Comparison of ENCODE assay signal across 19 mouse cellular contexts in genomic region chr3:90290602-90291001, GRCm38 (mm10). TPM values are rescaled to one million over a fixed set of nuclear protein-coding genes. Genes with fewer than 3 reads are reported as not detected.
A peak's percentile ranks its signal among the peaks of the same experiment; 100 is the strongest.
DNase-seq lines count a peak whose midpoint lies in the region; ATAC-seq and TF ChIP-seq lines count a peak whose summit lies in the region.
"Had no signal": no experiment of that assay in that cellular context is flagged by ENCODE, and none has a peak within 500 bp of the region (broad histone marks: within the 10 kb centered on the region; RNA-seq: fewer than 3 reads in every experiment).

No protein-coding gene starts in this region.

- H3K4me3 ChIP-seq in hindbrain, postnatal 0 days (ENCODE audit: low read length) = no peak overlapping the region
- H3K4me3 ChIP-seq in hindbrain, embryonic 10.5 days = no peak overlapping the region
- no peak overlapping the region for H3K4me3 ChIP-seq in left cerebral cortex, adult 2 months
- H3K4me3 ChIP-seq in MEL (ENCODE audit: control insufficient read depth in 1 of 2, insufficient read depth in 1 of 2, low read depth in 2 of 2, low read length in 2 of 2) = no peak overlapping the region
- H3K4me3 ChIP-seq in cortical plate, adult 2 months (ENCODE audit: insufficient read depth, low read length) = no peak overlapping the region
- H3K4me3 ChIP-seq: embryonic facial prominence, embryonic 13.5 days; heart, embryonic 13.5 days; liver, embryonic 13.5 days; midbrain, embryonic 15.5 days had no signal

- no peak for TF ChIP-seq EP300 in MEL (IDR thresholded peaks at IDR 0.05; ENCODE audit: low read depth in 1 of 2, low read length in 2 of 2)

- H3K9ac ChIP-seq in hindbrain, postnatal 0 days (replicated peaks; ENCODE audit: low read length) = no peak overlapping the region
- no peak overlapping the region for H3K9ac ChIP-seq in MEL (ENCODE audit: control insufficient read depth, low read depth, low read length, poor library complexity, severe bottlenecking)
- H3K9ac ChIP-seq: embryonic facial prominence, embryonic 13.5 days; heart, embryonic 13.5 days; liver, embryonic 13.5 days; midbrain, embryonic 15.5 days had no signal

- peak; percentile 21 for DNase-seq in hindbrain, postnatal 0 days (ENCODE audit: low spot score)
- DNase-seq in hindbrain, embryonic 10.5 days (ENCODE audit: low spot score) = no peak
- DNase-seq in left cerebral cortex, adult 2 months (ENCODE audit: extremely low spot score in 1 of 2, low spot score in 2 of 2) = no peak
- DNase-seq in left cerebral cortex, postnatal 4 days = no peak
- DNase-seq in MEL (ENCODE audit: low read depth, low spot score) = no peak
- DNase-seq in adrenal gland, adult 18-20 months (ENCODE audit: low spot score in 2 of 2) = no peak
- DNase-seq: adrenal gland, postnatal 10 days; cerebellum, adult 2 months; gastrocnemius, postnatal 10 days; heart, postnatal 4 days; liver, embryonic 13.5 days had no signal

- H3K36me3 ChIP-seq in hindbrain, postnatal 0 days (ENCODE audit: insufficient read depth, low read length) = no peaks in the 10 kb centered on the region
- H3K36me3 ChIP-seq in hindbrain, embryonic 10.5 days = peaks cover 5% of the 10 kb centered on the region; the same call in 1 of the 2 replicates
- peaks cover 0 to 20% of the 10 kb centered on the region in 2 experiments; a peak in 2 of 4 replicates for H3K36me3 ChIP-seq in MEL (ENCODE audit: control insufficient read depth in 1 of 2, insufficient read depth in 2 of 2, low read length in 2 of 2)
- H3K36me3 ChIP-seq: embryonic facial prominence, embryonic 13.5 days; heart, embryonic 13.5 days; midbrain, embryonic 15.5 days had no signal

- peaks cover 26% of the 10 kb centered on the region for H3K79me2 ChIP-seq in MEL (ENCODE audit: control insufficient read depth, insufficient read depth, low read length, poor library complexity)

- 88% methylated on average over 1 of the region's 1 CpGs for WGBS in hindbrain, postnatal 0 days
- 84% methylated on average over 1 of the region's 1 CpGs for WGBS in hindbrain, embryonic 10.5 days

- H3K27ac ChIP-seq in hindbrain, postnatal 0 days = no peak overlapping the region
- H3K27ac ChIP-seq in hindbrain, embryonic 10.5 days = no peak overlapping the region
- H3K27ac ChIP-seq in left cerebral cortex, adult 2 months = no peak overlapping the region
- H3K27ac ChIP-seq in MEL (ENCODE audit: control insufficient read depth, low read depth, low read length) = no peak overlapping the region
- H3K27ac ChIP-seq in cortical plate, adult 2 months (ENCODE audit: insufficient read depth, low read length) = no peak overlapping the region
- H3K27ac ChIP-seq: embryonic facial prominence, embryonic 13.5 days; heart, embryonic 13.5 days; liver, embryonic 13.5 days; midbrain, embryonic 15.5 days had no signal

- no peak for TF ChIP-seq CTCF in hindbrain, postnatal 0 days (IDR thresholded peaks at IDR 0.05; ENCODE audit: low read depth)
- TF ChIP-seq CTCF in left cerebral cortex, adult 2 months (IDR thresholded peaks at IDR 0.05) = peak; percentile 22
- TF ChIP-seq CTCF in MEL (IDR thresholded peaks at IDR 0.05 in 2 of 3, conservative IDR thresholded peaks at IDR 0.05 in 1 of 3; ENCODE audit: control insufficient read depth in 1 of 3, insufficient read depth in 1 of 3, low read depth in 2 of 3, low read length in 3 of 3, poor library complexity in 1 of 3, severe bottlenecking in 1 of 3) = peak in 2 of 3 experiments; percentile 11 to 13; a peak in 1 of 6 replicates
- peak; percentile 32; the same call in 1 of the 2 replicates for TF ChIP-seq CTCF in cortical plate, adult 2 months (IDR thresholded peaks at IDR 0.05; ENCODE audit: extremely low read depth, insufficient read depth, low read length)

- TF ChIP-seq RAD21 in MEL (IDR thresholded peaks at IDR 0.05; ENCODE audit: low read depth, low read length) = peak; percentile 12

- no peak for ATAC-seq in hindbrain, postnatal 0 days
- ATAC-seq: lung, postnatal 0 days; midbrain, embryonic 15.5 days had no signal

- peaks cover 12% of the 10 kb centered on the region; the same call in 1 of the 2 replicates for H3K4me1 ChIP-seq in hindbrain, postnatal 0 days (ENCODE audit: insufficient read depth, low read length)
- peaks cover 17% of the 10 kb centered on the region for H3K4me1 ChIP-seq in hindbrain, embryonic 10.5 days (replicated peaks)
- H3K4me1 ChIP-seq in MEL (ENCODE audit: control insufficient read depth in 1 of 2, insufficient read depth in 2 of 2, low read length in 2 of 2) = peaks cover 11 to 12% of the 10 kb centered on the region in 2 experiments
- peaks cover 2% of the 10 kb centered on the region; the same call in 1 of the 2 replicates for H3K4me1 ChIP-seq in cortical plate, adult 2 months (ENCODE audit: control insufficient read depth, insufficient read depth, low read length)

- intact Hi-C loops in left cerebral cortex, adult 2 months (cut with DNase I) = loop anchor here (5.0 to 10.0 kb wide), 2 partner anchors 82 to 184 kb away; partner anchors contain the start of gene Ilf2
- intact Hi-C loops in left cerebral cortex, postnatal 4 days (cut with DNase I) = loop anchor here (5.0 kb wide), 1 partner anchor 82 kb away; no protein-coding TSS in a partner anchor

- no peaks in the 10 kb centered on the region for H3K9me3 ChIP-seq in hindbrain, postnatal 0 days (ENCODE audit: low read length)
- H3K9me3 ChIP-seq in hindbrain, embryonic 10.5 days = no peaks in the 10 kb centered on the region
- H3K9me3 ChIP-seq in MEL (replicated peaks; ENCODE audit: insufficient read depth, low read length) = no peaks in the 10 kb centered on the region
- H3K9me3 ChIP-seq: embryonic facial prominence, embryonic 13.5 days; G1E; heart, embryonic 13.5 days; liver, embryonic 13.5 days; midbrain, embryonic 15.5 days had no signal

- no peaks in the 10 kb centered on the region for H3K27me3 ChIP-seq in hindbrain, postnatal 0 days (ENCODE audit: insufficient read depth, low read length)
- no peaks in the 10 kb centered on the region for H3K27me3 ChIP-seq in hindbrain, embryonic 10.5 days (ENCODE audit: insufficient read depth, poor library complexity, severe bottlenecking)
- H3K27me3 ChIP-seq in MEL (ENCODE audit: control insufficient read depth in 1 of 2, insufficient read depth in 2 of 2, low read length in 2 of 2) = no peaks in the 10 kb centered on the region
- H3K27me3 ChIP-seq: embryonic facial prominence, embryonic 13.5 days; heart, embryonic 13.5 days; liver, embryonic 13.5 days; midbrain, embryonic 15.5 days had no signal

- TF ChIP-seq POLR2A in MEL (IDR thresholded peaks at IDR 0.05; ENCODE audit: control insufficient read depth in 1 of 2, insufficient read depth in 1 of 2, low read depth in 1 of 2, low read length in 2 of 2, poor library complexity in 1 of 2) = no peak
- no peak for TF ChIP-seq POLR2A in cortical plate, adult 2 months (IDR thresholded peaks at IDR 0.05; ENCODE audit: extremely low read depth, insufficient read depth, low read length)

- H3K4me2 ChIP-seq in hindbrain, postnatal 0 days (ENCODE audit: low read depth, low read length) = no peak overlapping the region
- H3K4me2 ChIP-seq: embryonic facial prominence, embryonic 13.5 days; heart, embryonic 13.5 days; liver, embryonic 13.5 days; midbrain, embryonic 15.5 days had no signal

RNA-seq across cellular contexts. Expression of gene Gatad2b, which starts 2.4 kb away (rescaled TPM):
- total RNA-seq in hindbrain, postnatal 0 days (2014; rRNA removed) = 31.5 and 32.1 TPM in 2 replicates
- 13.7 and 14.2 TPM in 2 replicates for polyA plus RNA-seq in hindbrain, postnatal 0 days (2015; fragmentation: Nextera tagmentation; extraction: Ambion mirVana)
- polyA plus RNA-seq in hindbrain, embryonic 10.5 days (2016; fragmentation: Nextera tagmentation; extraction: Ambion mirVana) = 15.3 and 17.9 TPM in 2 replicates
- total RNA-seq in left cerebral cortex, adult 2 months (2021) = 100 to 1,000 TPM in 1 of 2 experiments, 10 to 100 TPM in 1; 93.5 to 103 TPM
- total RNA-seq in left cerebral cortex, postnatal 4 days (2021) = 100 to 1,000 TPM; 101 to 117 TPM
- total RNA-seq in MEL (2012; rRNA removed) = 9.1 and 12.3 TPM in 2 replicates
- polyA plus RNA-seq in MEL (2012; ENCODE audit: insufficient read depth in 1 of 2, insufficient read length in 2 of 2, low read depth in 1 of 2, low replicate concordance in 2 of 2, missing spikeins in 1 of 2) = 10 to 100 TPM in 1 of 2 experiments, not detected in 1; 37.6 TPM
- polyA plus RNA-seq in cortical plate, adult 2 months (2012; rRNA removed) = 33.2 and 35.4 TPM in 2 replicates
- 10 to 100 TPM; 50.0 to 64.5 TPM for total RNA-seq in adrenal gland, adult 18-20 months (2021)

RNA-seq across cellular contexts. Expression of gene Dennd4b, which starts 25.6 kb away (rescaled TPM):
- total RNA-seq in hindbrain, postnatal 0 days (2014; rRNA removed) = 38.8 and 48.4 TPM in 2 replicates
- 5.4 and 5.9 TPM in 2 replicates for polyA plus RNA-seq in hindbrain, postnatal 0 days (2015; fragmentation: Nextera tagmentation; extraction: Ambion mirVana)
- 5.7 and 7.1 TPM in 2 replicates for polyA plus RNA-seq in hindbrain, embryonic 10.5 days (2016; fragmentation: Nextera tagmentation; extraction: Ambion mirVana)
- total RNA-seq in left cerebral cortex, adult 2 months (2021) = 10 to 100 TPM; 35.0 to 36.7 TPM
- 10 to 100 TPM; 29.8 to 29.9 TPM for total RNA-seq in left cerebral cortex, postnatal 4 days (2021)
- 10.3 and 11.6 TPM in 2 replicates for total RNA-seq in MEL (2012; rRNA removed)
- 10 to 100 TPM in 1 of 2 experiments, not detected in 1; 27.1 TPM for polyA plus RNA-seq in MEL (2012; ENCODE audit: insufficient read depth in 1 of 2, insufficient read length in 2 of 2, low read depth in 1 of 2, low replicate concordance in 2 of 2, missing spikeins in 1 of 2)
- 40.4 and 47.3 TPM in 2 replicates for polyA plus RNA-seq in cortical plate, adult 2 months (2012; rRNA removed)
- total RNA-seq in adrenal gland, adult 18-20 months (2021) = 1 to 10 TPM; 8.6 to 9.1 TPM

RNA-seq across cellular contexts. Expression of gene Crtc2, which starts 36.6 kb away (rescaled TPM):
- 12.7 and 27.0 TPM in 2 replicates for total RNA-seq in hindbrain, postnatal 0 days (2014; rRNA removed)
- 15.4 and 17.0 TPM in 2 replicates for polyA plus RNA-seq in hindbrain, postnatal 0 days (2015; fragmentation: Nextera tagmentation; extraction: Ambion mirVana)
- polyA plus RNA-seq in hindbrain, embryonic 10.5 days (2016; fragmentation: Nextera tagmentation; extraction: Ambion mirVana) = 20.8 and 28.4 TPM in 2 replicates
- 10 to 100 TPM; 39.5 to 43.6 TPM for total RNA-seq in left cerebral cortex, adult 2 months (2021)
- 10 to 100 TPM; 29.6 to 31.4 TPM for total RNA-seq in left cerebral cortex, postnatal 4 days (2021)
- total RNA-seq in MEL (2012; rRNA removed) = 7.1 and 7.6 TPM in 2 replicates
- polyA plus RNA-seq in MEL (2012; ENCODE audit: insufficient read depth in 1 of 2, insufficient read length in 2 of 2, low read depth in 1 of 2, low replicate concordance in 2 of 2, missing spikeins in 1 of 2) = 10 to 100 TPM in 1 of 2 experiments, not detected in 1; 66.9 TPM
- polyA plus RNA-seq in cortical plate, adult 2 months (2012; rRNA removed) = 45.7 and 48.8 TPM in 2 replicates
- total RNA-seq in adrenal gland, adult 18-20 months (2021) = 10 to 100 TPM; 48.5 to 51.0 TPM

RNA-seq across cellular contexts. Expression of gene Slc39a1, which starts 42.6 kb away (rescaled TPM):
- 97.8 and 105 TPM in 2 replicates for total RNA-seq in hindbrain, postnatal 0 days (2014; rRNA removed)
- polyA plus RNA-seq in hindbrain, postnatal 0 days (2015; fragmentation: Nextera tagmentation; extraction: Ambion mirVana) = 70.1 and 72.0 TPM in 2 replicates
- 62.5 and 65.3 TPM in 2 replicates for polyA plus RNA-seq in hindbrain, embryonic 10.5 days (2016; fragmentation: Nextera tagmentation; extraction: Ambion mirVana)
- total RNA-seq in left cerebral cortex, adult 2 months (2021) = 10 to 100 TPM; 38.8 to 43.0 TPM
- 10 to 100 TPM; 41.2 TPM for total RNA-seq in left cerebral cortex, postnatal 4 days (2021)
- total RNA-seq in MEL (2012; rRNA removed) = 47.2 and 58.5 TPM in 2 replicates
- 10 to 100 TPM; 61.7 to 80.5 TPM for polyA plus RNA-seq in MEL (2012; ENCODE audit: insufficient read depth in 1 of 2, insufficient read length in 2 of 2, low read depth in 1 of 2, low replicate concordance in 2 of 2, missing spikeins in 1 of 2)
- polyA plus RNA-seq in cortical plate, adult 2 months (2012; rRNA removed) = 32.4 and 34.5 TPM in 2 replicates
- 100 to 1,000 TPM; 115 to 116 TPM for total RNA-seq in adrenal gland, adult 18-20 months (2021)

RNA-seq across cellular contexts. Expression of gene Creb3l4, which starts 47.3 kb away (rescaled TPM):
- 0.21 and 0.83 TPM in 2 replicates for total RNA-seq in hindbrain, postnatal 0 days (2014; rRNA removed)
- 1.2 and 1.4 TPM in 2 replicates for polyA plus RNA-seq in hindbrain, postnatal 0 days (2015; fragmentation: Nextera tagmentation; extraction: Ambion mirVana)
- 4.2 and 4.3 TPM in 2 replicates for polyA plus RNA-seq in hindbrain, embryonic 10.5 days (2016; fragmentation: Nextera tagmentation; extraction: Ambion mirVana)
- under 1 TPM; 0.42 to 0.50 TPM for total RNA-seq in left cerebral cortex, adult 2 months (2021)
- under 1 TPM; 0.24 to 0.28 TPM for total RNA-seq in left cerebral cortex, postnatal 4 days (2021)
- total RNA-seq in MEL (2012; rRNA removed) = 0.08 TPM in 1 of 2 replicates, not detected in the other
- polyA plus RNA-seq in MEL (2012; ENCODE audit: insufficient read depth in 1 of 2, insufficient read length in 2 of 2, low read depth in 1 of 2, low replicate concordance in 2 of 2, missing spikeins in 1 of 2) = under 1 TPM in 1 of 2 experiments, not detected in 1; 0.07 TPM
- polyA plus RNA-seq in cortical plate, adult 2 months (2012; rRNA removed) = 0.27 and 0.49 TPM in 2 replicates
- total RNA-seq in adrenal gland, adult 18-20 months (2021) = under 1 TPM; 0.36 to 0.38 TPM
- total RNA-seq: layer of hippocampus, postnatal 14 days; left cerebral cortex, postnatal 25 days had no signal
- polyA plus RNA-seq: G1E had no signal
